13 mouse cellular contexts compared by ENCODE assay signal in genomic region chr12:36423677-36424076, GRCm38 (mm10). TPM values are rescaled to one million over a fixed set of nuclear protein-coding genes. Genes with fewer than 3 reads are reported as not detected.
DNase-seq lines count a peak whose midpoint lies in the region; ATAC-seq and TF ChIP-seq lines count a peak whose summit lies in the region.
"Had no signal": no experiment of that assay in that cellular context is flagged by ENCODE, and none has a peak within 500 bp of the region (broad histone marks: within the 10 kb centered on the region; RNA-seq: fewer than 3 reads in every experiment).

No protein-coding gene starts in this region.

- no peak overlapping the region for H3K4me3 ChIP-seq in forebrain, embryonic 15.5 days
- H3K4me3 ChIP-seq in stomach, postnatal 0 days (ENCODE audit: low read depth, low read length) = no peak overlapping the region
- H3K4me3 ChIP-seq: intestine, embryonic 15.5 days; midbrain, embryonic 13.5 days had no signal

- H3K9me3 ChIP-seq in forebrain, embryonic 15.5 days = no peaks in the 10 kb centered on the region
- H3K9me3 ChIP-seq in stomach, postnatal 0 days (ENCODE audit: control insufficient read depth, low read length) = no peaks in the 10 kb centered on the region
- H3K9me3 ChIP-seq: intestine, embryonic 15.5 days; midbrain, embryonic 13.5 days had no signal

- no peaks in the 10 kb centered on the region for H3K4me1 ChIP-seq in forebrain, embryonic 15.5 days
- no peaks in the 10 kb centered on the region for H3K4me1 ChIP-seq in stomach, postnatal 0 days (replicated peaks; ENCODE audit: control insufficient read depth, insufficient read depth)
- H3K4me1 ChIP-seq: intestine, embryonic 15.5 days; midbrain, embryonic 13.5 days had no signal

- H3K36me3 ChIP-seq in forebrain, embryonic 15.5 days = no peaks in the 10 kb centered on the region
- H3K36me3 ChIP-seq in stomach, postnatal 0 days (ENCODE audit: control insufficient read depth, insufficient read depth, low read length) = no peaks in the 10 kb centered on the region
- H3K36me3 ChIP-seq: intestine, embryonic 15.5 days; midbrain, embryonic 13.5 days had no signal

- ATAC-seq in forebrain, embryonic 15.5 days (replicated peaks) = no peak
- no peak for ATAC-seq in stomach, postnatal 0 days (ENCODE audit: low FRiP score, low TSS enrichment)
- ATAC-seq: intestine, embryonic 15.5 days; midbrain, embryonic 13.5 days had no signal

- H3K9ac ChIP-seq in forebrain, embryonic 15.5 days (replicated peaks) = no peak overlapping the region
- no peak overlapping the region for H3K9ac ChIP-seq in stomach, postnatal 0 days (ENCODE audit: low read length)
- H3K9ac ChIP-seq: intestine, embryonic 15.5 days; midbrain, embryonic 13.5 days had no signal

- H3K27me3 ChIP-seq in forebrain, embryonic 15.5 days = no peaks in the 10 kb centered on the region
- H3K27me3 ChIP-seq in stomach, postnatal 0 days (ENCODE audit: control insufficient read depth, insufficient read depth, low read length) = no peaks in the 10 kb centered on the region
- H3K27me3 ChIP-seq: intestine, embryonic 15.5 days; midbrain, embryonic 13.5 days had no signal

- no peak overlapping the region for H3K4me2 ChIP-seq in forebrain, embryonic 15.5 days (replicated peaks)
- no peak overlapping the region for H3K4me2 ChIP-seq in stomach, postnatal 0 days (replicated peaks; ENCODE audit: low read depth)
- H3K4me2 ChIP-seq: intestine, embryonic 15.5 days; midbrain, embryonic 13.5 days had no signal

- WGBS in forebrain, embryonic 15.5 days = 85% methylated on average over 10 of the region's 10 CpGs
- 64% methylated on average over 10 of the region's 10 CpGs for WGBS in stomach, postnatal 0 days

- peak; percentile 24 for DNase-seq in adrenal gland, postnatal 10 days
- no peak for DNase-seq in adrenal gland, postnatal 25 days
- peak; percentile 38 for DNase-seq in embryo, embryonic 10.5 days (ENCODE audit: low spot score)
- DNase-seq in kidney, adult 18-20 months = peak; percentile 37
- peak; percentile 42 to 59 for DNase-seq in kidney, postnatal 36 days
- DNase-seq in stomach, postnatal 0 days (ENCODE audit: low spot score) = no peak
- no peak for DNase-seq in liver
- DNase-seq: right cerebral cortex, adult 18-20 months; thymus, postnatal 14 days had no signal

- no peak for TF ChIP-seq EP300 in stomach, postnatal 0 days (optimal IDR thresholded peaks at IDR 0.05)

- no peak overlapping the region for H3K27ac ChIP-seq in forebrain, embryonic 15.5 days (replicated peaks)
- H3K27ac ChIP-seq in stomach, postnatal 0 days (replicated peaks) = no peak overlapping the region
- H3K27ac ChIP-seq: intestine, embryonic 15.5 days; midbrain, embryonic 13.5 days had no signal

- no peak for TF ChIP-seq CTCF in stomach, postnatal 0 days (IDR thresholded peaks at IDR 0.05; ENCODE audit: low read depth)

RNA-seq across cellular contexts. Expression of gene D630036H23Rik, which starts 41.7 kb away (rescaled TPM):
- 1 to 10 TPM; 1.1 to 1.3 TPM for total RNA-seq in adrenal gland, postnatal 10 days (2021)
- 1.0 and 1.9 TPM in 2 replicates for total RNA-seq in adrenal gland, postnatal 25 days (2021)
- polyA plus RNA-seq in forebrain, embryonic 15.5 days (2015; fragmentation: Nextera tagmentation; extraction: Ambion mirVana) = 2.4 and 2.8 TPM in 2 replicates
- polyA plus RNA-seq in stomach, postnatal 0 days (2015; fragmentation: Nextera tagmentation; extraction: Ambion mirVana) = 3.1 and 3.7 TPM in 2 replicates
- total RNA-seq: hematopoietic stem cell, adult 5-6 weeks had no signal

RNA-seq across cellular contexts. Expression of gene Ispd, which starts 42.4 kb away (rescaled TPM):
- total RNA-seq in adrenal gland, postnatal 10 days (2021) = 1 to 10 TPM; 7.4 to 8.6 TPM
- total RNA-seq in adrenal gland, postnatal 25 days (2021) = 7.4 and 9.8 TPM in 2 replicates
- 8.3 and 8.6 TPM in 2 replicates for polyA plus RNA-seq in forebrain, embryonic 15.5 days (2015; fragmentation: Nextera tagmentation; extraction: Ambion mirVana)
- 4.1 and 4.8 TPM in 2 replicates for polyA plus RNA-seq in stomach, postnatal 0 days (2015; fragmentation: Nextera tagmentation; extraction: Ambion mirVana)

Comparison
In these comparisons a context has a peak if more than half of its experiments do, and no peak if none do; other contexts are left out.
1. DNase-seq: peak in adrenal gland, postnatal 10 days (single experiment), embryo, embryonic 10.5 days (single experiment), kidney, adult 18-20 months (single experiment) and kidney, postnatal 36 days (2 of 2); none in adrenal gland, postnatal 25 days (single experiment), stomach, postnatal 0 days (single experiment) and liver (single experiment).